Mouse (Mus musculus): ENCODE data around the gene Mup2. TPM values are rescaled to one million over a fixed set of nuclear protein-coding genes. Genes with fewer than 3 reads are reported as not detected.

Gene Mup2
- not detected in 2 replicates for polyA plus RNA-seq (2012; rRNA removed; ENCODE audit: low replicate concordance)

GRCm38 (mm10) chr4:60154189-60154588 lies at the start of gene Mup2:
Gene Mup2, minus strand, starts transcription at chr4:60154289.

Other genes starting within 250 kb of the Mup2 start
- not detected in 2 replicates for gene Slc46a2, start 239.2 kb downstream of the Mup2 start, polyA plus RNA-seq (2012; rRNA removed; ENCODE audit: low replicate concordance)
- gene Mup4, start 193.6 kb downstream of the Mup2 start, polyA plus RNA-seq (2012; rRNA removed; ENCODE audit: low replicate concordance), result not detected in 2 replicates
- gene Mup6, start 190.0 kb downstream of the Mup2 start, polyA plus RNA-seq (2012; rRNA removed; ENCODE audit: low replicate concordance), result not detected in 2 replicates
- gene Mup7, start 83.8 kb downstream of the Mup2 start, polyA plus RNA-seq (2012; rRNA removed; ENCODE audit: low replicate concordance), result not detected in 2 replicates
- 0.26 TPM in 1 of 2 replicates, not detected in the other for gene Mup8, start 68.3 kb upstream of the Mup2 start, polyA plus RNA-seq (2012; rRNA removed; ENCODE audit: low replicate concordance)

Measured in duodenum, adult 2 months (tissue).